Comparison of ENCODE assay signal across 10 mouse cellular contexts in genomic region chr7:28781261-28781663, GRCm38 (mm10). TPM values are rescaled to one million over a fixed set of nuclear protein-coding genes. Genes with fewer than 3 reads are reported as not detected.
DNase-seq lines count a peak whose midpoint lies in the region; TF ChIP-seq lines count a peak whose summit lies in the region.
"Had no signal": no experiment of that assay in that cellular context is flagged by ENCODE, and none has a peak within 500 bp of the region (broad histone marks: within the 10 kb centered on the region; RNA-seq: fewer than 3 reads in every experiment).

No protein-coding gene starts in this region.

- WGBS in bone marrow, adult 2 months: 33% methylated on average over 8 of the region's 8 CpGs

- TF ChIP-seq CTCF in left cerebral cortex, adult 2 months (IDR thresholded peaks at IDR 0.05): no peak
- TF ChIP-seq CTCF in bone marrow, adult 2 months (IDR thresholded peaks at IDR 0.05; ENCODE audit: control insufficient read depth, insufficient read depth, low read length): no peak

- H3K4me1 ChIP-seq in bone marrow, adult 2 months (ENCODE audit: control insufficient read depth, insufficient read depth, low read length): peaks cover 9% of the 10 kb centered on the region
- peaks cover 68% of the 10 kb centered on the region for H3K4me1 ChIP-seq in megakaryocyte, embryonic 14.5 days

- no peaks in the 10 kb centered on the region for H3K9me3 ChIP-seq in megakaryocyte, embryonic 14.5 days

- intact Hi-C loops in left cerebral cortex, adult 2 months (cut with DNase I): no loop called here
- intact Hi-C loops in left cerebral cortex, postnatal 4 days (cut with DNase I): loop anchor here (5.0 to 10.0 kb wide), 2 partner anchors 56 to 256 kb away; no protein-coding TSS in a partner anchor

- no peak overlapping the region for H3K4me3 ChIP-seq in left cerebral cortex, adult 2 months
- peak overlapping the region; percentile 49 for H3K4me3 ChIP-seq in bone marrow, adult 2 months (replicated peaks; ENCODE audit: control insufficient read depth, low read depth, low read length)
- H3K4me3 ChIP-seq in megakaryocyte, embryonic 14.5 days (replicated peaks): peak overlapping the region; percentile 67

- no peak for DNase-seq in left cerebral cortex, adult 2 months (ENCODE audit: extremely low spot score in 1 of 2, low spot score in 2 of 2)
- no peak for DNase-seq in left cerebral cortex, postnatal 4 days
- DNase-seq in thymus, adult 18-20 months: peak; percentile 76 to 87
- DNase-seq in embryo, embryonic 10.5 days (ENCODE audit: low spot score): no peak
- no peak for DNase-seq in adrenal gland, postnatal 10 days
- no peak for DNase-seq in layer of hippocampus, postnatal 36 days

- no peak for TF ChIP-seq POLR2A in bone marrow, adult 2 months (IDR thresholded peaks at IDR 0.05; ENCODE audit: borderline replicate concordance, control insufficient read depth, low read depth, low read length)

- H3K27ac ChIP-seq in left cerebral cortex, adult 2 months: peak overlapping the region; percentile 69
- peak overlapping the region; percentile 76 for H3K27ac ChIP-seq in bone marrow, adult 2 months (ENCODE audit: control insufficient read depth, insufficient read depth, low read depth, low read length, poor library complexity)

- peaks cover 77% of the 10 kb centered on the region for H3K36me3 ChIP-seq in megakaryocyte, embryonic 14.5 days (replicated peaks; ENCODE audit: low read length)

- H3K27me3 ChIP-seq in megakaryocyte, embryonic 14.5 days (replicated peaks): no peaks in the 10 kb centered on the region

RNA-seq across cellular contexts. Expression of gene Rinl, which starts 7.5 kb away (rescaled TPM):
- 1 to 10 TPM; 2.7 to 3.1 TPM for total RNA-seq in left cerebral cortex, adult 2 months (2021)
- total RNA-seq in left cerebral cortex, postnatal 4 days (2021): 1 to 10 TPM; 1.5 to 1.6 TPM
- 29.1 and 94.3 TPM in 2 replicates for polyA plus RNA-seq in bone marrow, adult 2 months (2011; ENCODE audit: insufficient read depth, insufficient read length, low replicate concordance, missing spikeins)
- polyA plus RNA-seq in megakaryocyte, embryonic 14.5 days (2012; ENCODE audit: insufficient read depth, low replicate concordance): 30.8 and 66.7 TPM in 2 replicates
- total RNA-seq in adrenal gland, postnatal 10 days (2021): 1 to 10 TPM; 3.7 to 4.9 TPM
- total RNA-seq in layer of hippocampus, postnatal 36 days (2021): 1 to 10 TPM; 2.5 TPM

RNA-seq across cellular contexts. Expression of gene Nfkbib, which starts 13.9 kb away (rescaled TPM):
- 10 to 100 TPM; 34.8 to 36.8 TPM for total RNA-seq in left cerebral cortex, adult 2 months (2021)
- 10 to 100 TPM; 35.3 to 35.6 TPM for total RNA-seq in left cerebral cortex, postnatal 4 days (2021)
- 7.9 and 12.1 TPM in 2 replicates for polyA plus RNA-seq in bone marrow, adult 2 months (2011; ENCODE audit: insufficient read depth, insufficient read length, low replicate concordance, missing spikeins)
- polyA plus RNA-seq in megakaryocyte, embryonic 14.5 days (2012; ENCODE audit: insufficient read depth, low replicate concordance): 239 and 363 TPM in 2 replicates
- total RNA-seq in adrenal gland, postnatal 10 days (2021): 10 to 100 TPM; 25.1 to 25.3 TPM
- total RNA-seq in layer of hippocampus, postnatal 36 days (2021): 10 to 100 TPM; 25.3 to 29.2 TPM

RNA-seq across cellular contexts. Expression of gene Sirt2, which starts 14.7 kb away (rescaled TPM):
- 100 to 1,000 TPM; 119 to 122 TPM for total RNA-seq in left cerebral cortex, adult 2 months (2021)
- 10 to 100 TPM; 91.5 to 99.9 TPM for total RNA-seq in left cerebral cortex, postnatal 4 days (2021)
- polyA plus RNA-seq in bone marrow, adult 2 months (2011; ENCODE audit: insufficient read depth, insufficient read length, low replicate concordance, missing spikeins): 18.7 and 28.3 TPM in 2 replicates
- polyA plus RNA-seq in megakaryocyte, embryonic 14.5 days (2012; ENCODE audit: insufficient read depth, low replicate concordance): 230 and 254 TPM in 2 replicates
- total RNA-seq in adrenal gland, postnatal 10 days (2021): 10 to 100 TPM; 68.8 to 74.9 TPM
- 100 to 1,000 TPM; 156 to 162 TPM for total RNA-seq in layer of hippocampus, postnatal 36 days (2021)

RNA-seq across cellular contexts. Expression of gene Ccer2, which starts 25.3 kb away (rescaled TPM):
- 1 to 10 TPM; 1.0 to 1.9 TPM for total RNA-seq in left cerebral cortex, adult 2 months (2021)
- total RNA-seq in left cerebral cortex, postnatal 4 days (2021): under 1 TPM in 1 of 2 experiments, not detected in 1; 0.68 TPM
- polyA plus RNA-seq in bone marrow, adult 2 months (2011; ENCODE audit: insufficient read depth, insufficient read length, low replicate concordance, missing spikeins): not detected in 2 replicates
- polyA plus RNA-seq in megakaryocyte, embryonic 14.5 days (2012; ENCODE audit: insufficient read depth, low replicate concordance): not detected in 2 replicates
- not detected for total RNA-seq in adrenal gland, postnatal 10 days (2021)
- under 1 TPM; 0.38 to 0.45 TPM for total RNA-seq in layer of hippocampus, postnatal 36 days (2021)
- polyA plus RNA-seq: kidney, adult 2 months; midbrain, embryonic 11.5 days had no signal

RNA-seq across cellular contexts. Expression of gene Hnrnpl, which starts 27.1 kb away (rescaled TPM):
- total RNA-seq in left cerebral cortex, adult 2 months (2021): 100 to 1,000 TPM; 434 to 438 TPM
- 100 to 1,000 TPM; 572 to 576 TPM for total RNA-seq in left cerebral cortex, postnatal 4 days (2021)
- polyA plus RNA-seq in bone marrow, adult 2 months (2011; ENCODE audit: insufficient read depth, insufficient read length, low replicate concordance, missing spikeins): 274 and 541 TPM in 2 replicates
- polyA plus RNA-seq in megakaryocyte, embryonic 14.5 days (2012; ENCODE audit: insufficient read depth, low replicate concordance): 226 and 241 TPM in 2 replicates
- 100 to 1,000 TPM; 459 to 528 TPM for total RNA-seq in adrenal gland, postnatal 10 days (2021)
- total RNA-seq in layer of hippocampus, postnatal 36 days (2021): 100 to 1,000 TPM; 417 to 431 TPM

Comparison
In these comparisons a context has a peak if more than half of its experiments do, and no peak if none do; other contexts are left out.
1. DNase-seq: peak in thymus, adult 18-20 months (2 of 2); none in left cerebral cortex, adult 2 months (0 of 2), left cerebral cortex, postnatal 4 days (single experiment), embryo, embryonic 10.5 days (single experiment), adrenal gland, postnatal 10 days (single experiment) and layer of hippocampus, postnatal 36 days (0 of 2).